Mouse (Mus musculus) ES-E14 (cell line): ENCODE measurements at regions not wholly inside any gene's neighbourhood (a gene's known extent, or its start where the extent isn't known, plus 50 kb on each side); places are given as distances from the start of the nearest gene placed in this dataset.

ENCODE experiments used
- CHD2 ChIP-seq: IDR thresholded peaks from 2 replicates; pipeline ENCODE4 v1.6.1; 2014; ENCODE audit warnings: mild to moderate bottlenecking, low read depth, low read length, inconsistent platforms
- HCFC1 ChIP-seq: IDR thresholded peaks from 2 replicates; pipeline ENCODE4 v1.6.1; 2012; ENCODE audit warnings: low read length, inconsistent platforms, borderline replicate concordance; ENCODE audit not compliant: insufficient read depth
- ZC3H11A ChIP-seq: IDR thresholded peaks from 2 replicates; pipeline ENCODE4 v1.6.1; 2012; ENCODE audit warnings: low read depth, mild to moderate bottlenecking, inconsistent platforms, low read length, borderline replicate concordance
- ZNF384 ChIP-seq: IDR thresholded peaks from 2 replicates; pipeline ENCODE4 v1.6.1; 2012; ENCODE audit warnings: low read depth, low read length, inconsistent platforms

GRCm38 (mm10) chrX:11404369-11404768 lies 76.7 kb downstream of the H2al1j start:
- TF ChIP-seq ZNF384 (no peak), ZC3H11A (no peak), CHD2 (no peak), HCFC1 (no peak)
